ENCODE assay signal across 21 mouse cellular contexts in the genomic region with DNA sequence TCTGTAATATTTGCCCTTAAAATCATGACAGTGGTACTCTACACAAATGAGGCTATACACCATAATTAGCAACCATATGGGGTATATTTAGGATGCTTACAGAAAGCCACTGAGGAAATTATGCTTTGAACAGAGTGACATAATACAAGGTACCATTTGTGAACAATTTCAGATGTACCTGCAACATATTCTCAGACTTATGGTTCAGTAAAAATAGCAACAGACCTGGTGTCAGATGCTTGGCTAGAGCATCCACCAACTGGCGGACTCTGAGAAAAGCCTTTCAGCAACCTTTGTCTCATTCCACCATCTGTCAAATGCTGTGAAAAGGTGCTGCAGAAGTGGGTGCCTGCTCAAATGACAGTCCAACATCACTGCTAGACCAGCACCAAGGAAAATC.
DNase-seq lines count a peak whose midpoint lies in the region; ATAC-seq lines count a peak whose summit lies in the region.
"Had no signal": no experiment of that assay in that cellular context is flagged by ENCODE, and none has a peak within 500 bp of the region (broad histone marks: within the 10 kb centered on the region; RNA-seq: fewer than 3 reads in every experiment).

No protein-coding gene starts in this region.

- no peaks in the 10 kb centered on the region for H3K9me3 ChIP-seq in forebrain, embryonic 13.5 days (replicated peaks)
- H3K9me3 ChIP-seq in forebrain, embryonic 12.5 days: no peaks in the 10 kb centered on the region
- H3K9me3 ChIP-seq: heart, embryonic 13.5 days; intestine, embryonic 15.5 days; kidney, embryonic 15.5 days had no signal

- no peaks in the 10 kb centered on the region for H3K4me1 ChIP-seq in forebrain, embryonic 13.5 days
- H3K4me1 ChIP-seq in forebrain, embryonic 12.5 days: no peaks in the 10 kb centered on the region
- H3K4me1 ChIP-seq: heart, embryonic 13.5 days; intestine, embryonic 15.5 days; kidney, embryonic 15.5 days had no signal

- WGBS in forebrain, embryonic 13.5 days: 73% methylated on average over 1 of the region's 1 CpGs
- whole genome bisulfite sequencing in forebrain, embryonic 12.5 days: 73% methylated on average over 1 of the region's 1 CpGs

- intact Hi-C loops in left cerebral cortex, postnatal 4 days (cut with DNase I): no loop called here
- intact Hi-C loops in left cerebral cortex, postnatal 14 days (cut with DNase I): no loop called here

- H3K9ac ChIP-seq in forebrain, embryonic 13.5 days: no peak overlapping the region
- no peak overlapping the region for H3K9ac ChIP-seq in forebrain, embryonic 12.5 days
- H3K9ac ChIP-seq: heart, embryonic 13.5 days; hindbrain, embryonic 14.5 days; intestine, embryonic 15.5 days; kidney, embryonic 15.5 days had no signal

- no peak overlapping the region for H3K4me2 ChIP-seq in forebrain, embryonic 13.5 days
- no peak overlapping the region for H3K4me2 ChIP-seq in forebrain, embryonic 12.5 days
- H3K4me2 ChIP-seq: heart, embryonic 13.5 days; hindbrain, embryonic 14.5 days; intestine, embryonic 15.5 days; kidney, embryonic 15.5 days; liver, embryonic 11.5 days had no signal

- H3K4me3 ChIP-seq in forebrain, embryonic 13.5 days: no peak overlapping the region
- no peak overlapping the region for H3K4me3 ChIP-seq in forebrain, embryonic 12.5 days (replicated peaks)
- H3K4me3 ChIP-seq: heart, embryonic 13.5 days; intestine, embryonic 15.5 days; kidney, embryonic 15.5 days had no signal

- no peaks in the 10 kb centered on the region for H3K27me3 ChIP-seq in forebrain, embryonic 13.5 days
- no peaks in the 10 kb centered on the region for H3K27me3 ChIP-seq in forebrain, embryonic 12.5 days
- H3K27me3 ChIP-seq: heart, embryonic 13.5 days; intestine, embryonic 15.5 days; kidney, embryonic 15.5 days; Patski had no signal

- no peak overlapping the region for H3K27ac ChIP-seq in forebrain, embryonic 13.5 days
- no peak overlapping the region for H3K27ac ChIP-seq in forebrain, embryonic 12.5 days
- H3K27ac ChIP-seq: heart, embryonic 13.5 days; hindbrain, embryonic 14.5 days; intestine, embryonic 15.5 days; kidney, embryonic 15.5 days had no signal

- ATAC-seq in forebrain, embryonic 13.5 days: peak; percentile 55; the same call in 1 of the 2 replicates
- ATAC-seq in forebrain, embryonic 12.5 days (ENCODE audit: low FRiP score): no peak
- ATAC-seq: CD4-positive, CD25-positive, alpha-beta regulatory T cell, adult 4 months; intestine, embryonic 15.5 days; Patski had no signal

- H3K36me3 ChIP-seq in forebrain, embryonic 13.5 days (ENCODE audit: poor library complexity, severe bottlenecking): no peaks in the 10 kb centered on the region
- H3K36me3 ChIP-seq in forebrain, embryonic 12.5 days (replicated peaks): no peaks in the 10 kb centered on the region
- H3K36me3 ChIP-seq: heart, embryonic 13.5 days; intestine, embryonic 15.5 days; kidney, embryonic 15.5 days had no signal

- DNase-seq in left cerebral cortex, postnatal 4 days: peak; percentile 30
- DNase-seq in left cerebral cortex, adult 8-10 months (ENCODE audit: low spot score in 2 of 2): no peak
- peak; percentile 80 for DNase-seq in cerebellum, postnatal 10 days
- DNase-seq in ovary, postnatal 14 days (ENCODE audit: low spot score): no peak
- DNase-seq in left cerebral cortex, postnatal 14 days (ENCODE audit: low spot score in 2 of 2): no peak
- DNase-seq: adrenal gland, adult 8-10 months; heart, adult 11 months; kidney, postnatal 4 days; lung, adult 2 months; lung, postnatal 4 days; right cerebral cortex, postnatal 4 days; thymus, postnatal 14 days had no signal

Comparison
In these comparisons a context has a peak if more than half of its experiments do, and no peak if none do; other contexts are left out.
1. DNase-seq: peak in left cerebral cortex, postnatal 4 days (single experiment) and cerebellum, postnatal 10 days (2 of 2); none in left cerebral cortex, adult 8-10 months (0 of 2), ovary, postnatal 14 days (single experiment) and left cerebral cortex, postnatal 14 days (0 of 2).